Mouse (Mus musculus): ENCODE measurements around the gene 4930550C14Rik. TPM values are rescaled to one million over a fixed set of nuclear protein-coding genes. Genes with fewer than 3 reads are reported as not detected.
A peak's percentile ranks its signal among the peaks of the same experiment; 100 is the strongest.

Gene 4930550C14Rik
- 0.78 and 0.89 TPM in 2 replicates for polyA plus RNA-seq (2015; fragmentation: Nextera tagmentation; extraction: Ambion mirVana)

DNA sequence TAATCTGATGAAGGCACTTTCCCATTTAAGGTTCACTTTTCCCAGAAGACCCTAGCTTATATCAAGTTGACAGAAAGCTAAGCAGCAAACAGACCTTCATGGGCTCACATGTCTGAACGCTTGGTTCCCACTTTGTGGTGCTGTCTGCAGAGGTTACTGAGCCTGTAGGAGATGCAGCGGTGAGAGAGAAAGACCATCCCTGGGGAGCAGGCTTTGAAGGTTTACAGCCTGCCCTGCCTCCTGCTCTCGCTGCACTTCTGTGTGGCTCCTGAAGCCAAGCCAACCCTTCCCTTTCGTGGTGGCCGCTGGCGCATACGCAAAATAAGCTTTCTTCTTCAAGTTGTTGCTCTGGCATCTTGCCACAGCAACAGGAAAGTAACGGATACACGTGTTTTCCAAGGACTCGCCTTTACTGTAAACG, at the start of gene 4930550C14Rik:
Gene 4930550C14Rik, plus strand, starts transcription at position 35 of the 421 bp plus-strand sequence.
- 33% methylated on average over 11 of the region's 11 CpGs for WGBS (ENCODE audit: insufficient replicate concordance)
- no peak within 1 kb of the TSS for H3K27ac ChIP-seq (ENCODE audit: low read depth)
- TF ChIP-seq EP300 (IDR thresholded peaks at IDR 0.05; ENCODE audit: low read depth) (no peak), CTCF (IDR thresholded peaks at IDR 0.05; ENCODE audit: low read depth) (no peak)
- DNase-seq (no peak), ATAC-seq (no peak)
- H3K4me1 ChIP-seq (ENCODE audit: insufficient read depth), result peaks cover 6% of the 10 kb centered on the region; the same call in 1 of the 2 replicates
- no peaks in the 10 kb centered on the region for H3K27me3 ChIP-seq (ENCODE audit: insufficient read depth, low read length)
- no peaks in the 10 kb centered on the region for H3K9me3 ChIP-seq (ENCODE audit: low read length)
- H3K9ac ChIP-seq (replicated peaks), result no peak within 1 kb of the TSS
- H3K4me3 ChIP-seq (ENCODE audit: low read depth, low read length), result no peak within 1 kb of the TSS
- H3K36me3 ChIP-seq (replicated peaks; ENCODE audit: insufficient read depth, low read length), result peaks cover 2% of the 10 kb centered on the region; the same call in 1 of the 2 replicates
- peak within 1 kb of the TSS; percentile 22; the same call in 1 of the 2 replicates for H3K4me2 ChIP-seq (ENCODE audit: low read depth, low read length)

- no peak overlapping the region for H3K27ac ChIP-seq (ENCODE audit: low read depth)
- DNase-seq (no peak), ATAC-seq (no peak)
- no peak overlapping the region for H3K4me3 ChIP-seq (ENCODE audit: low read depth, low read length)
- H3K27me3 ChIP-seq (ENCODE audit: insufficient read depth, low read length), result no peaks in the 10 kb centered on the region
- no peaks in the 10 kb centered on the region for H3K36me3 ChIP-seq (replicated peaks; ENCODE audit: insufficient read depth, low read length)
- no peak overlapping the region for H3K4me2 ChIP-seq (ENCODE audit: low read depth, low read length)
- WGBS (ENCODE audit: insufficient replicate concordance), result 87% methylated on average over 5 of the region's 5 CpGs
- 0 out of 2 replicates have a peak, but pooled peaks cover 3% of the 10 kb centered on the region for H3K9me3 ChIP-seq (ENCODE audit: low read length)
- no peak overlapping the region for H3K9ac ChIP-seq (replicated peaks)
- no peaks in the 10 kb centered on the region; the same call in 1 of the 2 replicates for H3K4me1 ChIP-seq (ENCODE audit: insufficient read depth)
- TF ChIP-seq CTCF (IDR thresholded peaks at IDR 0.05; ENCODE audit: low read depth) (no peak), EP300 (IDR thresholded peaks at IDR 0.05; ENCODE audit: low read depth) (no peak)
Measured at GRCm38 (mm10) chr9:53353161-53353560, 49.0 kb upstream of the 4930550C14Rik start.

- 30% methylated on average over 14 of the region's 14 CpGs for WGBS (ENCODE audit: insufficient replicate concordance)
- H3K4me1 ChIP-seq (ENCODE audit: insufficient read depth), result no peaks in the 10 kb centered on the region; the same call in 1 of the 2 replicates
- peak overlapping the region; percentile 51 for H3K9ac ChIP-seq (replicated peaks)
- no peaks in the 10 kb centered on the region for H3K36me3 ChIP-seq (replicated peaks; ENCODE audit: insufficient read depth, low read length)
- no peak for TF ChIP-seq CTCF (IDR thresholded peaks at IDR 0.05; ENCODE audit: low read depth)
- no peak for TF ChIP-seq EP300 (IDR thresholded peaks at IDR 0.05; ENCODE audit: low read depth)
- peak overlapping the region; percentile 66 for H3K4me2 ChIP-seq (ENCODE audit: low read depth, low read length)
- H3K27ac ChIP-seq (ENCODE audit: low read depth), result peak overlapping the region; percentile 90
- peak overlapping the region; percentile 22 for H3K4me3 ChIP-seq (ENCODE audit: low read depth, low read length)
- ATAC-seq (peak; percentile 97), DNase-seq (peak; percentile 24)
- H3K9me3 ChIP-seq (ENCODE audit: low read length), result no peaks in the 10 kb centered on the region
- no peaks in the 10 kb centered on the region for H3K27me3 ChIP-seq (ENCODE audit: insufficient read depth, low read length)
Measured at GRCm38 (mm10) chr9:53356219-53357155, 45.6 kb upstream of the 4930550C14Rik start.

DNA sequence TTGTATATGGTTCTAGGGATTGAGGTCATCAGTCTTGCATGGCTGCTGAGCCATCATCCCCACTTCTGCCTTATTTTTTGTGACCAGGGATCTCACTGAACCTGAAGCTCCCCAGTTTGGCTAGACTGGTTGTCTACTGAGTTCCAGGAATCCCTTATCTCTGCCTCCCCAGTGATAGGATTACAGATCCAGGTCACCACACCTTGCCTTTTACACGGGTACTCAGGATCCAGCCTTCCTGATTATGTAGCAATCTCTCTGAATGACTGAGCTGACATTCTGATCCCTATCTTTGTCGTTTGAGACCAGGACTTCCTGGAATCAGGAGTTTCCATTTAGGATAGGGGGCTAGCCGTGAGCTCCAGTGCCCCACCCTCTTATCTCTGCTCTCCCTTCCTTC, 30.8 kb upstream of the 4930550C14Rik start:
- 22% methylated on average over 3 of the region's 3 CpGs for WGBS (ENCODE audit: insufficient replicate concordance)
- DNase-seq, result no peak
- no peak for ATAC-seq

GRCm38 (mm10) chr9:53375907-53376306, 26.2 kb upstream of the 4930550C14Rik start:
- DNase-seq, result no peak
- no peak overlapping the region for H3K4me2 ChIP-seq (ENCODE audit: low read depth, low read length)
- no peaks in the 10 kb centered on the region for H3K4me1 ChIP-seq (ENCODE audit: insufficient read depth)
- H3K4me3 ChIP-seq (ENCODE audit: low read depth, low read length), result no peak overlapping the region
- H3K27ac ChIP-seq (ENCODE audit: low read depth), result no peak overlapping the region
- 40% methylated on average over 4 of the region's 4 CpGs for WGBS (ENCODE audit: insufficient replicate concordance)
- no peak for ATAC-seq
- H3K9me3 ChIP-seq (ENCODE audit: low read length), result no peaks in the 10 kb centered on the region
- TF ChIP-seq CTCF (IDR thresholded peaks at IDR 0.05; ENCODE audit: low read depth), result 0 out of 2 replicates have a peak, but pooled peaks have one; percentile 10
- no peak for TF ChIP-seq EP300 (IDR thresholded peaks at IDR 0.05; ENCODE audit: low read depth)
- H3K36me3 ChIP-seq (replicated peaks; ENCODE audit: insufficient read depth, low read length), result no peaks in the 10 kb centered on the region
- H3K27me3 ChIP-seq (ENCODE audit: insufficient read depth, low read length), result no peaks in the 10 kb centered on the region
- no peak overlapping the region for H3K9ac ChIP-seq (replicated peaks)

More for the DNA sequence above, 30.8 kb upstream of the 4930550C14Rik start:
- Histone ChIP-seq H3K27ac (ENCODE audit: low read depth) (no peak overlapping the region), H3K9ac (replicated peaks) (no peak overlapping the region), H3K9me3 (ENCODE audit: low read length) (no peaks in the 10 kb centered on the region), H3K36me3 (replicated peaks; ENCODE audit: insufficient read depth, low read length) (no peaks in the 10 kb centered on the region), H3K4me1 (ENCODE audit: insufficient read depth) (no peaks in the 10 kb centered on the region), H3K4me3 (ENCODE audit: low read depth, low read length) (no peak overlapping the region), H3K27me3 (ENCODE audit: insufficient read depth, low read length) (no peaks in the 10 kb centered on the region), H3K4me2 (ENCODE audit: low read depth, low read length) (no peak overlapping the region)
- TF ChIP-seq CTCF (IDR thresholded peaks at IDR 0.05; ENCODE audit: low read depth), result no peak
- no peak for TF ChIP-seq EP300 (IDR thresholded peaks at IDR 0.05; ENCODE audit: low read depth)

DNA sequence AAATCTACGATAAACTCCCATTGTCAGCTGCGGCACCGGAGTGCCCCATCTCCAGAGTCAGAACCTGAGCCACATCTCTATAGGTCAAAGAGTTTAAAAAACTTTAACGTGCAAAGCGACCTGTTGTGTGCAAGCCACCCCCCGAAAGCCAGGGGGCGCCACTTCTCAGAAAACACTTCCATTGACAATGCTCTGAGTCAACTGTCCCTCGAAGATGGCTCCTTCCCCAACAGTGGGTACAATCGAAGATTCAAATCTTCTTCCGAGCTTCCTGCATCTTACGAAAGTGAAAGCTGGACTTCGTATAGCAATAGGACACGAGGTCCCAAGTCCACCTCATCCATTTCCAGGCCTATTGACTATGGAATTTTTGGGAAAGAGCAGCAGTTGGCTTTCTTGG, 25.3 kb upstream of the 4930550C14Rik start:
- H3K4me1 ChIP-seq (ENCODE audit: insufficient read depth), result no peaks in the 10 kb centered on the region
- H3K9me3 ChIP-seq (ENCODE audit: low read length), result no peaks in the 10 kb centered on the region
- no peak for TF ChIP-seq EP300 (IDR thresholded peaks at IDR 0.05; ENCODE audit: low read depth)
- peak; percentile 55 for TF ChIP-seq CTCF (IDR thresholded peaks at IDR 0.05; ENCODE audit: low read depth)
- 80% methylated on average over 13 of the region's 13 CpGs for WGBS (ENCODE audit: insufficient replicate concordance)
- no peaks in the 10 kb centered on the region for H3K36me3 ChIP-seq (replicated peaks; ENCODE audit: insufficient read depth, low read length)
- no peak overlapping the region for H3K27ac ChIP-seq (ENCODE audit: low read depth)
- DNase-seq, result peak; percentile 42
- no peak overlapping the region for H3K4me2 ChIP-seq (ENCODE audit: low read depth, low read length)
- H3K9ac ChIP-seq (replicated peaks), result no peak overlapping the region
- no peaks in the 10 kb centered on the region for H3K27me3 ChIP-seq (ENCODE audit: insufficient read depth, low read length)
- no peak overlapping the region for H3K4me3 ChIP-seq (ENCODE audit: low read depth, low read length)
- ATAC-seq, result no peak
